Mouse (Mus musculus): ENCODE measurements around the gene March5. TPM values are rescaled to one million over a fixed set of nuclear protein-coding genes. Genes with fewer than 3 reads are reported as not detected.
A peak's percentile ranks its signal among the peaks of the same experiment; 100 is the strongest.
"Not testable (repeated sequence)": the region's sequence is repeated elsewhere in the genome, so short reads cannot be mapped to it uniquely, and the experiment has no call there.

The March5 gene
- total RNA-seq (2021) = 10 to 100 TPM; 56.7 to 66.6 TPM
- long read RNA-seq, experiment 1, transcript March5-201 (6 exons, 1,809 nt) = major isoform, 75 of 80 reads
- long read RNA-seq, experiment 1, partial matches to known transcripts = 1 of 80 reads
- long read RNA-seq, experiment 1, other reads (novel, unspliced or antisense) = 4 of 80 reads
- long read RNA-seq, experiment 2, transcript March5-201 (6 exons, 1,809 nt) = major isoform, 79 of 94 reads
- long read RNA-seq, experiment 2, partial matches to known transcripts = 3 of 94 reads
- long read RNA-seq, experiment 2, other reads (novel, unspliced or antisense) = 10 of 94 reads

GRCm38 (mm10) chr19:37207303-37208175, at the start of gene March5:
Gene March5, plus strand, starts transcription at chr19:37207543.
- DNase-seq = peak; percentile 85

- DNase-seq = no peak
Observed at GRCm38 (mm10) chr19:37172096-37172495, 35.2 kb upstream of the March5 start.

GRCm38 (mm10) chr19:37172566-37173130, 34.7 kb upstream of the March5 start:
- no peak for DNase-seq

GRCm38 (mm10) chr19:37173331-37174115, 33.8 kb upstream of the March5 start:
- DNase-seq = no peak

- DNase-seq = peak; percentile 71
Observed at GRCm38 (mm10) chr19:37174116-37174715, 33.1 kb upstream of the March5 start.

- DNase-seq = peak; percentile 56
Observed at GRCm38 (mm10) chr19:37174716-37175435, 32.5 kb upstream of the March5 start.

GRCm38 (mm10) chr19:37175436-37175805, 31.9 kb upstream of the March5 start:
- peak; percentile 14 for DNase-seq

- DNase-seq = peak; percentile 5
Observed at GRCm38 (mm10) chr19:37175919-37176318, 31.4 kb upstream of the March5 start.

GRCm38 (mm10) chr19:37176879-37177462, 30.4 kb upstream of the March5 start:
- DNase-seq = no peak

GRCm38 (mm10) chr19:37177819-37178708, 29.3 kb upstream of the March5 start:
- DNase-seq = peak; percentile 60

- no peak for DNase-seq
Observed at GRCm38 (mm10) chr19:37188366-37188948, 18.9 kb upstream of the March5 start.

GRCm38 (mm10) chr19:37192475-37193058, 14.8 kb upstream of the March5 start:
- DNase-seq = no peak

GRCm38 (mm10) chr19:37198165-37198880, 9.0 kb upstream of the March5 start:
- no peak for DNase-seq

GRCm38 (mm10) chr19:37199889-37200288, 7.5 kb upstream of the March5 start:
- no peak for DNase-seq

GRCm38 (mm10) chr19:37203371-37203770, 4.0 kb upstream of the March5 start:
- no peak for DNase-seq

GRCm38 (mm10) chr19:37205155-37205554, 2.2 kb upstream of the March5 start:
- not testable (repeated sequence) for DNase-seq

- DNase-seq = peak; percentile 54
Observed at GRCm38 (mm10) chr19:37206641-37207302, 571 bp upstream of the March5 start.

All from gastrocnemius, postnatal 10 days (tissue).